Mouse (Mus musculus) kidney, adult 11 months (tissue): Measurements from ENCODE around the gene Zfp609.
A peak's percentile ranks its signal among the peaks of the same experiment; 100 is the strongest.

ENCODE experiments used
- DNase-seq: peaks from one replicate; pipeline ENCODE4 v3.0.0; 2022

Gene Zfp609

DNA sequence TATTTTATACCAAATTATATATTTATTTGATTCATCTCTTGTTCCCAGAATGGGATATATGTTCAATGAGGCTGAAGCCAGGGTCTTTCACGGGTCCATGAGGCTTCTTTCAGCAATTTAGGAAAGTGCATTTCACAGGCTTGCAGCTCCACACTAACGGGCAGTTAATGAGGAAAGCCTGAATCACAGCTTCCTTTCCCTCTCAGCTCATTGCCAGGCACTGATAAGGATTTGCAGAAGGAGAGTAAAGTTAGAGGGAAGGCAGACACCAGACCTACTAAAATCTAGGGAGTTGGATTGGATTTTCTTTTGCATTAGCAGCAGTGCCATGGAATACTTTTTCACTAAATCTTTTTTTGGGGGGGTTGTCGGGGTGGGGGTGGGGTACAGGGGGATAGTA lies 69.5 kb downstream of the Zfp609 start:
- no peak for DNase-seq

GRCm38 (mm10) chr9:65755673-65756375 lies 71.5 kb downstream of the Zfp609 start:
- no peak for DNase-seq

- DNase-seq: no peak
Measured at GRCm38 (mm10) chr9:65755164-65755563, 72.2 kb downstream of the Zfp609 start.

- DNase-seq: no peak
Measured at GRCm38 (mm10) chr9:65752632-65753031, 74.7 kb downstream of the Zfp609 start.

GRCm38 (mm10) chr9:65751906-65752305 lies 75.5 kb downstream of the Zfp609 start:
- no peak for DNase-seq

DNA sequence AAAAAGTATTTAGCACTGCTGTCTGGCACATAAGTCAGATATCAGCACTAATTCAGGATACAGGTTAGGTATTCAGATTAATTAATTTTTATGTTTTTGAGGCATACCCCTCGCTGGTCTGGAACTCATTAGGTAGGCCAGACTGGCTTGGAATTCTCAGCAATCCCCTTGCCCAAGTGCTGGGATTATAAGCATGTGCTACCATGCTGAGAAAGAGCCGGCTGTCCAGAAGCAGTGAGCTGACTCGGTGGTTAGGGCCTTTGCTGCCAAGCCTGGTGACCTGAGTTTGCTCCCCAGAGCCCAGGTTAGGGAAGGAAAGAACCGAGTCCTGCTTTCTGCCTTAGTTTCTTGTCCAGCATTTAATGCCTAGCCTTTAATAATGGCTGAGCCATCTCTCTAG lies 79.3 kb downstream of the Zfp609 start:
- no peak for DNase-seq

GRCm38 (mm10) chr9:65746479-65746878 lies 80.9 kb downstream of the Zfp609 start:
- no peak for DNase-seq

- no peak for DNase-seq
Measured at GRCm38 (mm10) chr9:65745456-65745855, 81.9 kb downstream of the Zfp609 start.

DNA sequence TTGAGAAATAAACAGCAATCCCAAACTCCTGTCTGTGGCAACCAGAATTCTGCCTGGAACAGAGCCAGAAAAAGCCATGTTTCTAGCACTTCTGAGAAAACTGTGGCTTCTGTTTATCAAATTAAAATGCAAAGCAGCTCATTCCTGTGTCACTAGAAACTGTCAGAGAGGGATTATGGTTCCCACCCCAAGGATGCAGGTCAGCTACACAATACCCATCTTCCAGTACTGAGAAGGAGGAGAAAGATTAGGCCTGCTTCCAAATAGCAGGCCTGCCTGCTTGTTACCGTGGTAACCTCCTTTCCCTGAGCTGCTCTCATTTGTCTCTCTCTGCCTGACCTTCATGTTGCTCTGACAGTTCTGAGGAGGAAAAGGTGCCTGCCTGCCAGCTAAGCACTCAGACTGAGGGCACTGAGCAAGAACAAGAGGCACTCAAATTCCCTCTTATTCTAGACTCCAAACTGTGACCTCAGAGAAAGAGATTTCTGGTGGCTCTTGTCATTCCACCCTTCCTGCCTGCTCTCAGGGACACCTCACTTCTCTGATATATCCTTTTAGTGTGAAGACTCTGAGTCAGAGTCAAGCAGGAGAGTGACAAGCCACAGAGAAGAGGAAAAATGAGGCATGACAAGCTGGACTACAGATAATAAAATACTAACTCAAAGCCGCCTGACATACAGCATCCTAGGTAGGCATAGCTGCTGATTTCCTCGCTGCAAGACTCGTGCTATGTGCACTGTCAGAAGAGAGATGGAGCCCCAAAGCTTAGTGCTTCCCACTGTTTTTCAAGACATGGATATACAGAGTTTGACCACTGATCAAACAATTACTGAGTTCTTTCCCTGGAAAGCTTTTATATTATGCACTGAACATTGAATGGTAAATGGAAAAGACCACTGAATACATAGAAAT lies 82.9 kb downstream of the Zfp609 start:
- peak; percentile 35 for DNase-seq

GRCm38 (mm10) chr9:65743809-65744170 lies 83.6 kb downstream of the Zfp609 start:
- DNase-seq: no peak

GRCm38 (mm10) chr9:65743322-65743721 lies 84.0 kb downstream of the Zfp609 start:
- no peak for DNase-seq

GRCm38 (mm10) chr9:65742777-65743176 lies 84.6 kb downstream of the Zfp609 start:
- no peak for DNase-seq

- no peak for DNase-seq
Measured at GRCm38 (mm10) chr9:65741066-65741852, 86.1 kb downstream of the Zfp609 start.

DNA sequence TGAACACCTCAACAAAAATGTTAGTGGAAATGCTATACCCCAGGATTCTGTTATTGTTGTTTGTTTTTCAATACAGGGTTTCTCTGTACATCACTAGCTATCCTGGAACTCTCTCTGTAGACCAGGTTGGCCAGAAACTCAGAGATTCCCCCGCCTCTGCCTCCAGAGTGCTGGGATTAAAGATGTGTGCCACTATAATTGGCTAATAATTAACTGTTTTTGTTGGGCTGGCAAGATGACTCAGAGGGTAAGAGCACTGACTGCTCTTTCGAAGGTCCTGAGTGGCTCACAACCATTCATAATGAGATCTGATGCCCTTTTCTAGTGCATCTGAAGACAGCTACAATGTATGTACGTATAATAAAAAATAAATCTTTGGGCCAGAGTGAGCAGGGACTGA lies 92.4 kb downstream of the Zfp609 start:
- no peak for DNase-seq

DNA sequence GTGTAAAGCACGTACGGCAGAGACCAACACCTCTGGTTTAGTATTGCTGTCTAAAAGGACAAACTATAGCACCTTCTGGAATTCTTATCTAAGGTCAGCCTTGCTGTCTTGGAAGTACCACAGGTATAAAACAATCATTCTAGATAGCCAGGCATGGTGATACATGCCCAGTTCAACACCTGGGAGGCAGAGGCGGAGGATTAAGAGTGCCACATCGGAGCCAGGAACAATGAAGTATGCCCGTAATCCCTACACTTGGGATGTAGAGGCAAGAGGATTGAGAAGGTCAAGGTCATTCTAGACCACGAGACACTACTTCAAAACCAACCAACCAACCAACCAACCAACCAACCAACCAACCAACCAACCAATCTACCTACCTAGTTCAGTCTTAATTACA lies 98.8 kb downstream of the Zfp609 start:
- DNase-seq: no peak

DNA sequence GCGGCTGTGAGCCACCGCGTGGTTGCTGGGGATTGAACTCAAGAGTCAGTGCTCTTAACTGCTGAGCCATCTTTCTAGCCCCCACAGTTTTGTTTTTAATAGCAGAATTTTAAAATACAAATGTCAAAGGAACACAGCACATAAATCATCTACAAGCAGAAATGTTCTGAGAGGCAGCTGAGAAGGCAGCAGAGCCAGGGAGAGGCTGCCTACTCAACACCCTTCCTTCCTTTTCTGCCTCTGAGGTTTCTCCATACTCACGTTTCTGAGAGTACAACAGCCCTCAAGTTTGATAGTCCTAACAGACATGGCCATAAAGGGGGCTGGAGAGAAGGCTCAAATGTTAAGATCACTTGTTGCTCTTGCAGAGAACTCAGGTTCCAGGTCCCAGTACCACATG lies 99.9 kb downstream of the Zfp609 start:
- no peak for DNase-seq

- no peak for DNase-seq
Measured at GRCm38 (mm10) chr9:65726431-65726830, 100.9 kb downstream of the Zfp609 start.

- no peak for DNase-seq
Measured at GRCm38 (mm10) chr9:65725291-65725622, 102.1 kb downstream of the Zfp609 start.

- peak; percentile 65 for DNase-seq
Measured at GRCm38 (mm10) chr9:65724471-65725290, 102.7 kb downstream of the Zfp609 start.

- DNase-seq: peak; percentile 48
Measured at GRCm38 (mm10) chr9:65721161-65721566, 106.2 kb downstream of the Zfp609 start.

DNA sequence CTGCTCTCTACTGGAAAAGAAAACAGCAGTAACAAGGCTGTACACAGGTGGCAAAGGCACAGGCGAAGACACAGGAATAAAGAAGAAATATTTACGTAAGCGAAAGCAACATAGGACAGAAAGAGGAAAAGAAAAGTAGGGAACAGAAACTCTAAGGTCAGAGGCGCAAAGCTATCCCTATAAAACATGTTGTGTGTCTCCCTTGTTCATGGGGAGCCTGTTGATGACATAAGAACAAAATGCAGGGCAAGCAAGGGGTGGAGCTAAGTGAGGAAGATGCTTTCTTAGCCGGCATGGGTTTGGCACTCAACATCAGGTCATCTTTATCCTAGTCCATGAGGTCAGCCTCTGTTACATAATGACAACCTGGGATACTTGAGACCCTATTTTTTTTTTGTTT lies 109.2 kb downstream of the Zfp609 start:
- no peak for DNase-seq

GRCm38 (mm10) chr9:65703926-65704595 lies 123.3 kb downstream of the Zfp609 start:
- no peak for DNase-seq
